Mouse (Mus musculus): ENCODE measurements around the gene Tes.
"Not testable (repeated sequence)": the region's sequence is repeated elsewhere in the genome, so short reads cannot be mapped to it uniquely, and the experiment has no call there.

Gene Tes

DNA sequence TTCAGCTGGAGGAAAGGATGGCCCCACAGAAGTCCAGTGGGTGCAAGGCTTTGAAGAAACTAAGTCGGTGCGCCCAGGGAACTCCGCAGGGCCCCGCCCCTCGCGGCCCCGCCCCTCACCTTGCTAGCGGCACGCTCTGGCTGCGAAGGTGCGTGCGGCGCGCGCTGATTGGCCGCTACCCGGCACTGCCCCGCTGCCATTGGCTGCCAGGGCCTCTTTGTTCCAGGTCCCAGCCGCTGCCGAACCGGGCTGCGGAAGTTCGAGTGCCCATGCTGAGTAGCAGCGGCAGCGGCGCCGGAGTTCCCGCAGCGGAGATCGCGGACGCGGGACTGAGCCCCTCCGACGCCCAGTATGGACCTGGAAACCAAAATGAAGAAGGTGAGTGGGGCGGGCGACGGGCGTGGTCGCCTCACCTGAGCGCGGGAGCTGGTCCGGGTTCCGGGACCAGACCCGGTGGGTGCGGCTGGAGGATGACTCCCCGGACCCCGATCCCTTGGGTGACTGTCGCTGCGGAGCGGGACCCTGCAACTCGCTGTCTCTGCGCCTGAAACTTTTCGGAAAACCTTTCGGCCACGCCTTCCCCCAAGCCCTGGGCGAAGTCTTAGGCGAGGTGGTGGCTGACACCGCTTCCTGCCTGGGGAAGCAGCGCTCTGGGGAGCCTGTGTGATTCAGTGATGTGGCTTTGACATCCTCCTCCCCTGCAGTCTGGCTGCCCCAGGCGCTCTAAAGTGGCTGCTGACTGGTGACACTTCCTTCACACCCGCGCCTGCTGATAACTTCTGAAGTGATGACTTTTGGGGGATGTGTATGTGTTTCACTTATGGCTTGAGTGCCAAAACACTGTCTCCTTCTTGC lies at the start of gene Tes:
TSS of gene Tes (plus strand) at position 214 of the 855 bp plus-strand sequence.
- no peak for DNase-seq (ENCODE audit: low spot score)

DNA sequence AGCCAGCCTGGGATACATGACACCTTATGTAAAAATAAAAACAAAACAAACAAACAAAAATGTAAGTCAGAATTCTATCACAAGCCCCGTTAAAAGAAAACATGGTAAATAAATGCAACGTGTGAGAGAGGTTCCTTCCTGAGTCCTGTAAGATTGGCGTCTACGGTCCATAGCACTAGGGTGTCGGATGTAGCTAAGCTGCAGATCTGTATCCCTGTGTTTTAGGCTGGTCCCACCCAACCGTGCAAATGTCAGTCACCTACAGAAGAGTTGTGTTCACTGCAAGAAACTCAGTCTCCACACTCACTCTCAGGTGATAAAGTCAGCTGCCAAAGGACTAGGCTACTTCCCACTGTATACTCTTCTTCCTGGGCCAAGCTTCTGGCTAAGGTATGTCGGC lies 39.1 kb upstream of the Tes start:
- DNase-seq (ENCODE audit: low spot score), result no peak

DNA sequence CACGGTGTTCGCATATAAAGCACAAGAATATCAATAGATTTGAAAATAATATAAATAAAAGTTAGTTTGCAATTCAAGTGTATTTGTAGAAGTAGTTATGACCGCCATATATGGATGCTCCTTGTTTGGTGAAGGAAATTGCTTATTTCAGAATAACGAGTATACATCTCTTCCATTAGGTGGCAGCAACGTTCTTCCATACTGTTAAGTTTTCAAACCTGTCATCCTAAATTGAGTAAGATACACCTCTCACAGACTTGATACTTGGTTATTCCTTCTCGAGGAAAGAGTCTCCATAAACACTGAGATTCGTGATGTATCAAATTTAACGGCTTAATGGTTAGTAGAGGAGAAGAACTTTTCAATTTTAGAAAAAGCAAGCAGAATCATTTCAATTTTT lies 37.4 kb upstream of the Tes start:
- DNase-seq (ENCODE audit: low spot score), result peak; percentile 19

DNA sequence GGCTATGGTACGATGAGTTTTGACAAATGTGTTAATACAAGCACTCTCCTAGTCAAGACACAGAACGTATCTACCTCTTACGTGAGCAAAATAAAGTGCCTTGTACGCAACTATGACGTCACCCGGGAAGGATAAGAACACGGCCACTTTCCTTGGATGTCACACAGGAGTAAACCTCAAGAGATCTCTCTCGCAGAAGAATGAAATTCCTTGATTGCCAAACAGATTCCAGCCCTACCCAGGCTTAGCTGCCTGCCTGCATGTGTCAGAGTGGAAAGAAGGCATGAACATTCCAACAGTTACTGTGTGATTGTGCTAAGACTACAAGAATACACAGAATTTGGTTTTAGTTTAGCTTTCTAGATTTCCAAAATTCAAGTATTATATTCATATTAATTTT lies 36.1 kb upstream of the Tes start:
- DNase-seq (ENCODE audit: low spot score), result no peak

DNA sequence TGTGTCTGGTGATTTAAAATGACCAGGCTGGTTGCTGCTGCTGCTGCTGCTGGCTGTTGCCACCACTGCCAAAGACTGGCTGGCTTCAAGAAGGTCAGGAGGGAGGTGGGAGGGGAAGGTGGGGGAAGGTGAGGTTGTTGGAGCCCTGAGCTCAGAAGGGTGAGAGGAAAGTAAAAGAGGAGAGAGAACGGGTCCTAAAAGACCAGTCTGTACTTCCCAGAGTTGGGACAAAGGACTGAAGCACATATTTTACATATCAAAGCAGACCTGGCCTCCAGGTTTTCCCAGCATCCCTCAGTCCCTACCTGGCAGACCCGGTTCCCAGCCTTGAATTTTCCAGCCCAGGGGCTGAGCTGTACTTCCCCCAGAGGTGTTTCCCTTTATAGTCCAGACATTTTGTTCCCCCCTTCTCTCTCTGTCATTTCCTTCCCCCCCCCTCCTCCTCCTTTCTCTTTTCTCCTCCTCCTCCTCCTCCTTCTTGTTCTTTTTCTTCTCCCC lies 32.7 kb upstream of the Tes start:
- no peak for DNase-seq (ENCODE audit: low spot score)

DNA sequence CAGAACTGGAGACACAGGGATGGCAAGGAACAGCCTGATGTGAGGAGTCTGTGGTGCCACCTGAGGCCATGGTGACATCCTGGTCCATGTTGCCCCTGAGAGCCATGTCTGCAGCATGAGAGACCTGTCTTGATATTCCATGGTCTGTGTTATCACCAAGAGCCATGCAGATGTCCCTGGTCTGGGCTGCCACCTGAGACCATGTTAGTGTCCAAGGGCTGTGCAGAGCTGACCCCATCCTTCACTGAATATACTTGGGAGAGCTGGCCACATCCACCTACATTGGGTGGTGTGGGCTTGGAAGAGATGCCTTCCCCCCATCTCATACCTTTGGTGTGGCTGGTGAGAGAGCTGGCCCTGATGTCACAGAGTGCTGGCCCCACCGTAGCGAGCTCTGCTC lies 30.9 kb upstream of the Tes start:
- no peak for DNase-seq (ENCODE audit: low spot score)

DNA sequence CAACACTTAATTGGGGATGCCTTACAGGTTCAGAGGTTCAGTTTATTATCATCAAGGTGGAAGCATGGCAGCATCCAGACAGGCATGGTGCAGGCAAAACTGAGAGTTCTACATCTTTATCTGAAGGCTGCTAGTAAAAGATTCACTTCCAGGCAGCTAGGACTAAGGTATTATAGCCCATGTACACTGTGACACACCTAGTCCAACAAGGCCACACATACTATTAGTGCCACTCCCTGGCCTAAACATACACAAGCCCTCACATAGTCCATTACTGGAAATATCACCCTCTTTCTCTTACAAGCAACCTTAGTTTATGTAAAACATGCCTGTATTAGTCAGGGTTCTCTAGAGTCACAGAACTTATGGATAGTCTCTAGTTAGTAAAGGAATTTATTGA lies 29.7 kb upstream of the Tes start:
- no peak for DNase-seq (ENCODE audit: low spot score)

DNA sequence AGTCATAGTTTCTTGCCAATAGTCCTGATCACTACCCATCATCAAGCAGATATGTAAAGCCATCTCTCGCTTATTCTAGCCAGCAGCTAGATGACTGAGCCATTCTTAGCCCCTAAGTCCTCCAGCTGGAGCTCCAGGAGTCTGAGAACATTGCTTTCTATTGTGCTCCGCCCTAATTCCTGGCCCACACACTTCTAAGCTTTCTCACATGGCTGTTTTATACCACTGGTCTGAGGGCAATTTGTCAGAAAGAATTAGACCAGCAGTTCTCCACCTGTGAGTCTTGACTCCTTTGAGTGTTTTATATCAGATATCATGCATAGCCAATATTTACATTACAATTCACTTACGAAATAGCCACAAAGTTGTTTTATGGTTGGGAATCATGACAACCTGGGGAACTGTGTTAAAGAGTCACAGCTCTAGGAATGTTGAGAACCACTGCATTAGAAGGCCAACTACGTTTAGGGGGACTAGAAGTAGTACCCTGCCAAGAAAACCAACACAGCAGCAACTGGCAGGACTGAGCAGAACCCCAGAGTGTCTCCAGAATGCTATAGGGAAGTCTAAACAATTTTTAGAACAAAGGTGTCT lies 13.4 kb upstream of the Tes start:
- no peak for DNase-seq (ENCODE audit: low spot score)

DNA sequence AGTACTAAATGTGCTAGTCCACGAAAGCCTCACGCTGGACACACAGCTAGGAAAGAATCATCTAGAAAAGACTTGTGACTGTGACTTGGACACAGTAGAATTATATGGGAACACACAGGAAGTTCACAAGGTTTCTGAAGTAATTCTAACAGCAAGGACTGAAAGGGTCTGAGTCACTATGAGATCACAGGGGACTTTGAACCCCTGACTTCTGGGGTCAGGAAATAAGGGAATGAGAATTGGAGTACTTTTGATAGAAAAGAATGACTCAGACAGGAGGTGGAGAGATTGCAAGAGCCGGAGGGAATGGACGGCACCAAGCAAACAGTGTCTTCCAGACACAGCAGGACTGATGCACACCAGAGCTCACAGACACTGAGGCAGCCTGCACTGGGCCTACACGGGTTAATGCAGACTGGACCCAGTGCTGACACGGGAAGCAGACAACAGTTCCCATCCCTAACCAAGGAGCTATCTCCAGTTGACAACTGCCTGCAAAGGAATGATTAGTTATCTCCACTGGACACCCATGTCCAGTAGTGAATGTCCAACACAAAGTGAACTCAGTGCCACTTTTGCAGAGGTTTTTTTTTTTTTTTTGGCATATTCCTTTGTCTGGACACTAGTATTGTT lies 11.8 kb upstream of the Tes start:
- DNase-seq (ENCODE audit: low spot score), result no peak

DNA sequence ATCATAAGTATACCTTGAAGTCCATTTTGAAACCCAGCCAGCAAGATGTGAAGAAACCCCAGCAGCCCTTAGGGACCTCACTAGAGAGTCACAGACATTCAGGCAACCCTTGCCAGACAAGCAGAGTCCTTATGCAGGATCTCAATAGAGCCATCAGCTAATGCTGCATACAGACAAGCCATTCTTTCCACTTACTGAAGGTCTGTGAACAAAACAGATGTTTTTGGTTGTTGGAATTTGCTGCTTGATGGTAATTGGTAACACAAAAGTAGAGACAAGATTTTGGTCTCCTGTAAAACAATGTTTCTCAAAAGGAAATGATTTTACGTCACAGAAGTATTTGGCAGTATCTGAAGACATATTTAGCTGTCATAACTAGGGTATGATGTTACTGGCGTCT lies 10.2 kb upstream of the Tes start:
- no peak for DNase-seq (ENCODE audit: low spot score)

DNA sequence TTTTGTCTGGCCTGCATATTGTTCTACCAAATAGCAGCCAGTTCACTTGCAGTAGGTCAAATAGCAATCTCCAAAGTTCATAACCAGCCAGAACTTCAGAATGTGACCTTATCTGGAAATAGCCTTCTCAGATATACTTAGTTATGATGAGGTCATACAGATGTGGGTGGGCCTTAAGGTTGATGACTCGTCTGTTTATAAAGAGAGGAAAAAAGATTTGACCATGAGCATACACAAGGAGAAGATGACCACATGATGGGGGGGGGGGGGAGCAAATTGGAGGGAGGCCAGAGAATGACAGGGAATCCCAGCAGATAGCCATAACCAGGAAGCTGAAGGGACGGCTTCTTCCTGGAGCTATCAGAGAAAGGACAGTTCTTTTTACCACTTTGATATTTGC lies 9.3 kb upstream of the Tes start:
- no peak for DNase-seq (ENCODE audit: low spot score)

DNA sequence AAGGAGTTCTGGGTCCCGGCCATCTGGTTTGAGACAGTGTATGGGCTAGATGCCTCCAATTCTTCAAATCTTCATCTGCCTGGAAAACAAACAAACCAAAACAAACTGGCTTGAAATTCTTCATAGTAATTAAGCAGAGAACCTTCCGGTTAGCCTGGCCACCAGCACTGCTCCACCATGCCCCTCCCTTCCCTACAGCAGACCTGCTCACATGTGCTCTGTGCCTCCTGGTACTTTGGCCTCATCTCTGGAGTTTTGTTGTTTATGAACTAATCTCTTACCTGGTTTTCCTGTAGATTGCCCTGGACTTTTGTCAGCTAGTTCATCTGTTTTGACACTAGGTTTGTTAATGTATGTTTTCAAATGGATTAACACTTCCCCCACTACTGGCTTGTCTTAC lies 5.4 kb upstream of the Tes start:
- DNase-seq (ENCODE audit: low spot score), result no peak

DNA sequence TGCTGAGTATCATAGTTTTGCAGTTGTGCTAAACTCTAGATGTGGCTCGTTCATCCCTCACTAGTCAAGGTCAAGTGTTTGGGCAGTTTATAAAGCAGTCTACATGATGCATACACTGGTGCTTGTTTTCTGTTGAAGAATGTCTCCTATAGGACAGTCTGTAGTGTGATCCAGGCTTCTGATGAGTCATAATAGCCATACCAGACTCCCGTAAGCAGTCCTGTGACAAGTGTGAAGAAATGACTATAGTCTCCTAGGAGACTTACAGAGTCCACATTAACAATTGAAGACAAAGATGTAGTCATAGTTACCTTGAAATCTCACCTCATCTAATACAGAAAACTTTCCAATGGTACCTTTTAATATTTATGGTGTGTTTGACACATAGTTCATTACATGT lies 4.8 kb upstream of the Tes start:
- DNase-seq (ENCODE audit: low spot score), result no peak

DNA sequence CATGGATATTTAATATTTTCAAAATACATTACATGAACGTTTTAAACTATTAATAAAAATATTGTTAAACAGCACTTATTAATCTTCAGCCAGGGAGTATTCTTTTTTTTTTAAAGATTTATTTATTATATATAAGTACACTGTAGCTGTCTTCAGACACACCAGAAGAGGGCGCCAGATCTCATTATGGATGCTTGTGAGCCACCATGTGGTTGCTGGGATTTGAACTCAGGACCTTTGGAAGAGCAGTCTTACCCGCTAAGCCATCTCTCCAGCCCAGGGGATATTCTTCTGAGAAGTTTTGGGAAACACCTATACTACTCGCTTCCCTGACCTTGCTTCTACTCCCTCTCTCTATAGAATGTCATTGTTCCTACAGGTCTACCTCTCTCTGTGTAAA lies 3.1 kb upstream of the Tes start:
- not testable (repeated sequence) for DNase-seq (ENCODE audit: low spot score)

DNA sequence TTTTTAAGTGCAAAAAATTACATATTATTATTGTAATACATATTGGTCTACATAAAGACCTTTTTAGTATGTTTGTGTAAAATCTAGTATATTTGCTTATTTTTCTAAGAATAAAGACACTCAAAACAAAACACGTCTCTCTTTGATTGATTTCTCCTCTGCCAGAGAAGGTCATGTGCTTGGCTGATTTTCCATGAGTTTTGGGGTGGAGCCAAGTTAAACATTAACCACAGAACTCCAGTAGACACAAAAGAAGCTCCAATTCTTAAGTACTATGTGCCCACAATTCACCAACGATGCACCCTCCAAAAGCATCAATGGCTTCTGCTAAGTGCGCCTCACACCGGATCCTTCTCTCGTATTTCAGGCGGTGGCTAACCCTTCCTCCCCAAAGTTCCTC lies 2.6 kb upstream of the Tes start:
- no peak for DNase-seq (ENCODE audit: low spot score)

DNA sequence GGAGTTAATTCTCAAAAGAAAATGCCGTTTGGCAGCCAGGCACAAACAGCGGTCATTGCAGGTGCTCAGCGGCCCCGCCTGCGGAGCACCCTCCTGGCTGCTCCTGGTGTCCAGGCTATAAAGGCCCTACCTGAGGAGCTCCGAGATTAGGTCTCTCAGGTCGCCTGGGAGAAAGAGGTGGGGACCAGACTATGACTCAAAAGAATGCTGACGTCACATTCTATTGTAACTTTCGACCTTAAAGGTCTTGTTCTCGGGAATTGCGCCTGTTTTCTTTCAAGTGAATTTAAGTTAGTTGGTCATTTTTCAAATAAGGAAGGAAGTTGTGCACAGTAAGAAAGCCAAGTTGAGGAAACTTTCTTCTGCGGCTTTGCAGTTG lies 831 bp downstream of the Tes start:
- no peak for DNase-seq (ENCODE audit: low spot score)

DNA sequence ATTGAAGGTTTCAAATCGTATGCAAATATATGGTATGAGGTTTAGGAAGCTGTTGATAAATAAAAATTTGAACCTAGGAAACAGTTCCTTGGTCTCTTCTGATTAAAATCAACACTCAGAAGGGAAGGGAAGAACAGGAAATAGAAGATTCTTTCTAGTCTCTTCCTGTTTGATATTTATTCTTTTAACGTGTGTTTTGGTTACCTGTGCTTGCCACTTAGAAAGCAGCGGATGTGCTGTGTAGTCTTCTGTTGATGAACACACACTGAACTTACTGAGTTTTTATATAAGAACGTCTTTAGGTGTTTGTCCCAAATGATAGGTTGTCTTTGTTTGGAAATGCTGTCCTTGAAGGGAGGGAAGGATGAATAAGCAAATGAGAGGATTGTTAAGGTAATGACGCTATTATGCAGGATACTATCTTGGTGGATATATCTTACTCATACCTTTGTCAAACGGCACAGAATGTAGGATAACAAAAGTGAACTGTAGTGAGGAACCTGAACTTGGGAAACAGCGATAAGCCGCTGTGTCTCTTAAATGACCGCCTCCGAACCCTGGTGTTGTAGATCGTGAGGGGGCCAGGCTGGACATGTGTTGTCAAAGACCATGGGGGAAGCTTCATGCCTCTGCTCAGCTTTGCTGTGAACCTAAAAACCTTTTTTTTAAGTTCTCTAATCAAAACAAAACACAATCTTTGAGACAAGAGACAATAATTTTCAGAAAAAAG lies 1.4 kb downstream of the Tes start:
- no peak for DNase-seq (ENCODE audit: low spot score)

DNA sequence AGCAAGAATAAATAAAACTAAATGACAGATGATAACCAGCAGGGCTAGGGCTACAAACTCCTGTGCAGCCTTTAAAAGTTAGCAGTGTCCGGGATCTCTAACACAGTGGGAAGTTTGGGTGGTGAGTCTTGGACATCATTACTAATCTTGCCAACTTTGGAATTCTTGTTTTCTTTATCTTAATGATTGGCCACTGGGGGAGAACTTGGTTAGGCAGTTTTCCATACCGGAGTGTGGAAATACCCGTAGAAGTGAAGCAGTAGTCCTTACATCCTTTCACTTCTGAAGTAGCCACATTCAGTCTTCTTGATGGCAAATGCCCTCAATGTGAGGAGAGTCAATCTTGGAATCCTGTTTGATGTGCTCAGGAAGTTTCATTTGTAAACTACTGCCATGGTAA lies 7.0 kb downstream of the Tes start:
- no peak for DNase-seq (ENCODE audit: low spot score)

DNA sequence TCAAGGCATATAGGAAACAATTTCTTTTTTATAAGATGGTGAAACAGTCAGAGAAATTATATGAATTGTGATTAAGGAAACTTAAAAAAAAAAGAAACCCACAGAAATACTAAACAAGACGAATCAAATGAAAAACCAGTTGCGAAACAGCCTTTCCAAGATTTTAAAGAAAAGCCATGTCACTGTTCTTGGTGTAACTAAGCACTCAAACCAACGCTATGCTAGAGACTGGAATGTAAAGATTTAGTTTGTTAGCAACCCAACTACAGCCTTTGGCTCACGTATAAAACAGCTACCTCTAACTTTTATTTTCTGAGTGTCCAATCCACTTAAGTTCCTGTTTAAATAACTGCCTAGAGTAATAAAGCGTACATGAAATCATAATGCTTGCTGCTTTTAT lies 7.4 kb downstream of the Tes start:
- no peak for DNase-seq (ENCODE audit: low spot score)

DNA sequence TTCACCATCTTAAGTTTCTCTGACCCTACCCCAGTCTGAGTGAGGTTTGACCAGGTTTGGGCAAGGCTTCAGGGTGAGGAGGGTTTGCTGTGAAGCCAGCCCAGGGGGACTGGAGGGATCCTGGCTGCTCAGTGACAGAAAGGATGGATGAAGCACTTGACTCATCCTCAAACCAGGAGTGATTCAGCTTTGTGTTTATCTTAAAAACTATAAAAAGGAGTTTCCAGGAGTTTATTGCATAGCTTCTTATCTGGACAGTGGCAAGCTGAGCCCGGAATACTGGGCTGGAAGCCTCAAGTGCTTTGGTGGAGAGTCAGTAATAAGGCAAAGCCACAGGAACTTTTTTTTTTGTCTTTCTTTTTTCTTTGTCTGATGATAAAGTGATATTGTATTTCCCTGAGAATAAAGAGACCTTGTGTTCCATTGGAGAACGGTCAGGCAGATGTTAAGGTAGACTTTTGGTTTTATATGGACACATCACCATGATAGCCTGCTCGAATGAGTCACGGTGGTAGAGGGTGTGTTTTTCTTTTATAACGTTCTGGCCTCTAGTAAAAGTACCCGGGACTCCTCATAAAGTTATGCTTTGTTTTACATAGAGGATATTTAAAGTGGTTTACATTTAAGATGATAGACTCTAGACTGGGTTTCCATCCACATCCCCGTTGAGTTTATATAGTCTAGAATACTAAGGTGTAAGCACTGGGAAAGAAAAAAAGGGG lies 8.0 kb downstream of the Tes start:
- DNase-seq (ENCODE audit: low spot score), result no peak

DNA sequence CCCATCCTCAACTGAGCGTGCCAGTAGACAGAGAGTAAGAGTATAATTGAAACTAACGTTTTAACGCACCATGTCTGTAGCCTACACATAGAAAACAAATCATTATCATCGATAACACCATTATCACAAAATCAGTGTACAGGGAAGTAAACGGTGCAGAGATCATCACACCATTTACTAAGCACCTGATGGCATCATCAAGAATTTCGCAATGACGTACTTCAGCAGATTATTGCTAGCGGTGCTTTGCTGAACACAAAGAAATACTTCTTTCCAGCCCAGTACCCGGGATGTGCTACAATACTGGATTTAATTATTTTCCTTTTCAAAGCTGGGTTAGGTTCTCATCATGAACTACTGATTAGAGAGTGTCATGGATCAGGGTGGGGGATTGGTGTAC lies 12.3 kb downstream of the Tes start:
- DNase-seq (ENCODE audit: low spot score), result no peak

DNA sequence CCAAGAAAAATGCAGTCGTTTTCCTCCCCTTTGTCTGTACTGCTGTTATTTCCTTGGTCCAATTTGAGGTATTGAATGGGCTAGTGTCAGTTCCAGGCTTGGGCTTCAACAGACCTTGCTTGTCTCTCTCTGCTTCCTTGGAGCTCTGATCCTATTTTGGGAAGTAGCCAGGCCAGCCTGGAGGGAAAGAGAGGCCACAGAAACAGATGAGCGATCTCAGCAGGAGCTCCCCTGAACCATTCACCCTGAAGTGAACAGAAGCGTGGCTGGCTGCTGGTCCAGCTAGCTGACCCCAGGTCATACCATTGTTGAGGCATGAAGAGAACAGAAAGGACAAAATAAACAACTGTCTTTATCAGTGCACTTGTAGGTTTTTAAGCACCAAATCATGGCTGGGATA lies 12.8 kb downstream of the Tes start:
- DNase-seq (ENCODE audit: low spot score), result no peak
